Mouse (Mus musculus) lung, postnatal 14 days (tissue): ENCODE measurements around the gene Cdc25b.

Source experiments
- DNase-seq: peaks from one replicate; pipeline ENCODE4 v3.0.0; 2021

The Cdc25b gene

GRCm38 (mm10) chr2:131160671-131161111 lies 26.1 kb upstream of the Cdc25b start:
- DNase-seq = peak; percentile 42

GRCm38 (mm10) chr2:131163924-131164323 lies 22.8 kb upstream of the Cdc25b start:
- no peak for DNase-seq

GRCm38 (mm10) chr2:131166172-131166571 lies 20.6 kb upstream of the Cdc25b start:
- DNase-seq = no peak

- no peak for DNase-seq
These were observed 18.8 kb upstream of the Cdc25b start for GRCm38 (mm10) chr2:131167984-131168383.

GRCm38 (mm10) chr2:131168914-131169313 lies 17.8 kb upstream of the Cdc25b start:
- no peak for DNase-seq

GRCm38 (mm10) chr2:131170936-131171335 lies 15.8 kb upstream of the Cdc25b start:
- no peak for DNase-seq

- DNase-seq = peak; percentile 79
These were observed 15.2 kb upstream of the Cdc25b start for GRCm38 (mm10) chr2:131171401-131172104.

GRCm38 (mm10) chr2:131172322-131172721 lies 14.4 kb upstream of the Cdc25b start:
- no peak for DNase-seq

- DNase-seq = peak; percentile 60
These were observed 12.0 kb upstream of the Cdc25b start for GRCm38 (mm10) chr2:131174700-131175099.

GRCm38 (mm10) chr2:131175286-131175944 lies 11.3 kb upstream of the Cdc25b start:
- no peak for DNase-seq

- DNase-seq = no peak
These were observed 10.8 kb upstream of the Cdc25b start for GRCm38 (mm10) chr2:131175945-131176309.

- peak; percentile 37 for DNase-seq
These were observed 10.3 kb upstream of the Cdc25b start for GRCm38 (mm10) chr2:131176491-131176890.

- no peak for DNase-seq
These were observed 8.8 kb upstream of the Cdc25b start for GRCm38 (mm10) chr2:131177932-131178331.

GRCm38 (mm10) chr2:131178828-131179245 lies 7.9 kb upstream of the Cdc25b start:
- no peak for DNase-seq

- peak; percentile 60 for DNase-seq
These were observed 7.4 kb upstream of the Cdc25b start for GRCm38 (mm10) chr2:131179246-131179886.

GRCm38 (mm10) chr2:131179990-131180587 lies 6.7 kb upstream of the Cdc25b start, which contains the start of gene Cenpb:
TSS of gene Cenpb (minus strand) at chr2:131180067.
- DNase-seq = peak; percentile 86

- DNase-seq = no peak
These were observed 406 bp upstream of the Cdc25b start for GRCm38 (mm10) chr2:131186343-131186742.

GRCm38 (mm10) chr2:131187602-131187922 lies 813 bp downstream of the Cdc25b start:
- no peak for DNase-seq

GRCm38 (mm10) chr2:131188311-131188710 lies 1.6 kb downstream of the Cdc25b start:
- no peak for DNase-seq

GRCm38 (mm10) chr2:131189521-131190309 lies 3.0 kb downstream of the Cdc25b start:
- no peak for DNase-seq

GRCm38 (mm10) chr2:131190344-131191004 lies 3.7 kb downstream of the Cdc25b start:
- no peak for DNase-seq

GRCm38 (mm10) chr2:131191005-131191390 lies 4.2 kb downstream of the Cdc25b start:
- DNase-seq = no peak
